Mouse (Mus musculus) ovary, postnatal 36 days (tissue): ENCODE measurements around the gene Zfp97.
"Not testable (repeated sequence)": the region's sequence is repeated elsewhere in the genome, so short reads cannot be mapped to it uniquely, and the experiment has no call there.

Experiments used
- DNase-seq: peaks from one replicate; pipeline ENCODE4 v3.0.0; 2022; ENCODE audit warnings: low spot score, mixed read lengths

Gene Zfp97

DNA sequence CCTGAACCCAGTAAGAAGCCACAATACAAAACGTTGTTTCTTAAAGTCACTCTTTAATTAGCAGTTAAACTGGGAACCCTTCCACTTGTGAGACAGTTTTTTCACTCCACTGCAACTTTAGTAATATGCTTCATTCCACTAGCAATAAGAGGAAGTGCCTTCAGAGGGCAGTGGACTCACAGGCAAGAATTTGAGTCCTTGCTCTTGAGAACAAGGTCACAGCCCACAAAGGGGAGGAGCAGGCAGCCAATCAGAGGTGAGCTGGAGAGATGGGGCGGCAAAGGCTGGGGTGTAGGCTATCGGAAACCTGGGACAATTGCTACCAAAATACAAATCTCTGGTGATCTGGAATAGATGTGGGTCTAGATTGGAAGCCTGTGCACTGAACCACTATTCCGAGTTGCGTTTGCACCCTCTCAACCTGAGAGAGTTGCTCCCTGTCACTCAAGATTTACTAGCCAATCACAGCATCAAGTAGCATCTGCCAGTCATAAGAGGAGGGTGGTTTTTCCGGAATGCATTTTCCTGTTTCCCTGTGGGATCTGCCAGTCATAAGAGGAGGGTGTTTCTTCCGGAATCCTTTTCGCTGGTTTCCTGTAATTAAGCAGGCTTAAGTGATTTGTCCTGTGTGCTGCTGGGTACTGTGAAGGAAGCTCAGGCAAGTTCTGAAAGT lies at the start of gene Zfp97:
Zfp97 (plus strand) TSS at position 586 of the 673 bp plus-strand sequence.
- not testable (repeated sequence) for DNase-seq

DNA sequence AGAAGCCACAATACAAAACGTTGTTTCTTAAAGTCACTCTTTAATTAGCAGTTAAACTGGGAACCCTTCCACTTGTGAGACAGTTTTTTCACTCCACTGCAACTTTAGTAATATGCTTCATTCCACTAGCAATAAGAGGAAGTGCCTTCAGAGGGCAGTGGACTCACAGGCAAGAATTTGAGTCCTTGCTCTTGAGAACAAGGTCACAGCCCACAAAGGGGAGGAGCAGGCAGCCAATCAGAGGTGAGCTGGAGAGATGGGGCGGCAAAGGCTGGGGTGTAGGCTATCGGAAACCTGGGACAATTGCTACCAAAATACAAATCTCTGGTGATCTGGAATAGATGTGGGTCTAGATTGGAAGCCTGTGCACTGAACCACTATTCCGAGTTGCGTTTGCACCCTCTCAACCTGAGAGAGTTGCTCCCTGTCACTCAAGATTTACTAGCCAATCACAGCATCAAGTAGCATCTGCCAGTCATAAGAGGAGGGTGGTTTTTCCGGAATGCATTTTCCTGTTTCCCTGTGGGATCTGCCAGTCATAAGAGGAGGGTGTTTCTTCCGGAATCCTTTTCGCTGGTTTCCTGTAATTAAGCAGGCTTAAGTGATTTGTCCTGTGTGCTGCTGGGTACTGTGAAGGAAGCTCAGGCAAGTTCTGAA lies 57.7 kb downstream of the Zfp97 start:
- DNase-seq: not testable (repeated sequence)

DNA sequence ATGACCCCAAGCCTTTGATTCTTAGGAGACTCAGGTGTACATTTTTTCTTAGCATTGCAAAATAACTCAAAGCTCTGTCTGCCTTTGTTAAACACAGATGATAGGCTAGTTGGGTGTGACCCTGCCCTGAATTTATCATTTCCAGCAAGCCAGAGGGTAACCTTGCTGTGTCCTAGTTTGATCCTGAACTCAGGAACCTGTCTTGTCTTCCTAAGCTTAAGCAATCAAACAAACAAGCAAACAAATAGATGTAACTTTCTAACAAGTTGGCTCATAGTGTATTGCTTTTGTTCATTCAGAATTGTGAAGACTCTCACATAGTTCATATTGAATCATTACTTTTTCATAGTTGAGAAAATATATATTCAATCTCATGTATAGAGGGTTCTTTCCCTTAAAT lies 73.5 kb downstream of the Zfp97 start:
- not testable (repeated sequence) for DNase-seq

DNA sequence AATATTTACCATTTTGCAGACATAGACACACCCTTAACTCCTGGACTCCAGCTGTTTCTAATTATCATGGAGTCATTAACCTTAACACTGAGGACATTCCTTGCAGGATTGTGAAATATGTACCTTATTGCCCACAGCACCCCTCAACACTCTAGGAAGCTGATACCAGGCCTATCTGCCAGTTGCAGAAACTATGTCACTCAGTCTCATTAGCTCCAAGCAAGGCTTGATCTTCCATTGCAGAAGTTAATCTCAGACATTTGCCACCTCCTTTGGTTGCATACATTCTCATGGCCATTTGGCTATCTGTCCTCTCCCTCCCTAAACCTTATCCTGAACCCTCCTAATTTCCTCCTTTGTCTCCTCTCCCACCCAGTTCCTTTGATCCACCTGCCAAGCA lies 74.0 kb downstream of the Zfp97 start:
- no peak for DNase-seq

DNA sequence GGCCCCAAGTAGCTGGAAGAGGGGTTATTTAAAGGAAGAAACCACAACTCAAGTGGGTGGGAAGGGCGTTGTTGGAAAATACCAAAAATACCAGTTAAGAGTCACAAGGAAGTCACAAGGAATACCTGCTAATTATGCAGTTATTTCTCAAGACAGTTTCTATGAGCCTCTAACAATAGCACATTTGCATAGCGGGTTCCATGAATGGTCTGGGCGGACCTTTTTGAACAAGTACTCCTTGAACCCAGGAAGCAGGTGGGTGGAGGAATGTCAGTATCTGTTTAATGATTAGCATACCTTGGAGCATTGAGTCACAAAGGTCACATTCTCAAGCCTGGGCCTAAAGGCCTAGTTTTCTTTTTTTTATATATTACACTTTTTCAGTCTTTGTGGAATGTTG lies 74.9 kb downstream of the Zfp97 start:
- DNase-seq: not testable (repeated sequence)
